Mouse (Mus musculus) stomach, postnatal 0 days (tissue): ENCODE data around the gene Rgp1. TPM values are rescaled to one million over a fixed set of nuclear protein-coding genes. Genes with fewer than 3 reads are reported as not detected.
A peak's percentile ranks its signal among the peaks of the same experiment; 100 is the strongest.
"Not testable (repeated sequence)": the region's sequence is repeated elsewhere in the genome, so short reads cannot be mapped to it uniquely, and the experiment has no call there.

Experiments
- ATAC-seq: fragments of 200-750 bp; cut with Nextera tagmentation; 2 replicates; pipeline ENCODE4 v1.8.0; 2017; ENCODE audit not compliant: low FRiP score, low TSS enrichment
- DNase-seq: peaks from one replicate; pipeline ENCODE4 v3.0.0-alpha.2; 2016; ENCODE audit warnings: low spot score
- H3K27ac ChIP-seq: fragments of 300-500 bp; sonication (generic); replicated peaks from 2 replicates; pipeline ENCODE4 v1.5.1; 2014; ENCODE audit warnings: mild to moderate bottlenecking, control low read depth
- H3K27me3 ChIP-seq: fragments of 300-500 bp; sonication (generic); 2 replicates; pipeline ENCODE4 v1.6.1; 2014; ENCODE audit warnings: low read length; ENCODE audit not compliant: control insufficient read depth, insufficient read depth
- H3K36me3 ChIP-seq: fragments of 300-500 bp; sonication (generic); 2 replicates; pipeline ENCODE4 v1.6.1; 2014; ENCODE audit warnings: low read length, mixed read lengths; ENCODE audit not compliant: control insufficient read depth, insufficient read depth
- H3K4me1 ChIP-seq: fragments of 300-500 bp; sonication (generic); replicated peaks from 2 replicates; pipeline ENCODE4 v1.6.1; 2014; ENCODE audit warnings: antibody characterized with exemption; ENCODE audit not compliant: control insufficient read depth, insufficient read depth
- H3K4me2 ChIP-seq: fragments of 300-500 bp; sonication (generic); replicated peaks from 2 replicates; pipeline ENCODE4 v1.6.1; 2014; ENCODE audit warnings: low read depth, mild to moderate bottlenecking, control low read depth, moderate library complexity
- H3K4me3 ChIP-seq: fragments of 300-500 bp; sonication (generic); 2 replicates; pipeline ENCODE4 v1.5.1; 2014; ENCODE audit warnings: low read depth, low read length, control low read depth
- H3K9ac ChIP-seq: fragments of 300-500 bp; sonication (generic); 2 replicates; pipeline ENCODE4 v1.6.1; 2014; ENCODE audit warnings: mild to moderate bottlenecking, low read length, control low read depth, mixed read lengths
- H3K9me3 ChIP-seq: fragments of 300-500 bp; sonication (generic); 2 replicates; pipeline ENCODE4 v1.6.1; 2016; ENCODE audit warnings: low read length; ENCODE audit not compliant: control insufficient read depth
- CTCF ChIP-seq: IDR thresholded peaks from 2 replicates; pipeline ENCODE4 v1.5.1; 2016; ENCODE audit warnings: antibody characterized with exemption, low read depth, mild to moderate bottlenecking, moderate library complexity
- EP300 ChIP-seq: optimal IDR thresholded peaks from 2 replicates; pipeline ENCODE3; 2016; ENCODE audit warnings: antibody characterized with exemption
- WGBS: fragments of 180-500 bp; shearing (Covaris S2); extraction: QIAGEN DNeasy Blood & Tissue Kit; methylation state at CpG from one replicate; pipeline ENCODE4 v1.1.7; 2014; 5-methylcytosine and 5-hydroxymethylcytosine counted together
- polyA plus RNA-seq: library from polyadenylated mRNA; unstranded; fragments of >200 nt; fragmentation: Nextera tagmentation; extraction: Ambion mirVana; gene quantifications from 2 replicates; pipeline ENCODE4 v1.2.1, GENCODE M21; 2015

The Rgp1 gene
- polyA plus RNA-seq, 1 experiment from 2014 or later, result 13.0 TPM

DNA sequence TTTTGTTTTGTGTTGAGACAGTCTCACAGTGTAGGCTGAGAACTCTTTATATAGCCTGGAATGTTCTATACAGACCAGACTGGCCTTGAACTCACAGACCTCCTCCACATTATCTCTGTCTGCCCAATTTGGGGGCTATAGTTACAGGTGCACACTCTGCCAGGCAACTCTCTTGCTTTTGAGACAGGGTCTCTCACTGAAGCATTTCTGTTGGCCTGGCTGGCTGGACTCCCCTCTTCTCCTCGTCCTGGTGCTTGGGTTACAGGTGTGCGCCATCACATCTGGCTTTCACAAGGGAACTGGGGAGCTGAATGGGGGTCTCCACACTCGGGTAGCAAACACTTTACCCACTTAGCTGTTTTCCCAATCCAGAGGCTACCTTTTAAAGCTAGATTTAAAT is 13.4 kb downstream of the Rgp1 start:
- no peaks in the 10 kb centered on the region for H3K27me3 ChIP-seq
- no peaks in the 10 kb centered on the region for H3K36me3 ChIP-seq
- TF ChIP-seq EP300, result no peak
- no peak for TF ChIP-seq CTCF
- no peaks in the 10 kb centered on the region for H3K9me3 ChIP-seq
- H3K9ac ChIP-seq, result no peak overlapping the region
- no peak overlapping the region for H3K4me2 ChIP-seq
- DNase-seq (no peak), ATAC-seq (no peak)
- WGBS, result 69% methylated on average over 3 of the region's 3 CpGs
- H3K4me1 ChIP-seq, result no peaks in the 10 kb centered on the region
- no peak overlapping the region for H3K4me3 ChIP-seq
- no peak overlapping the region for H3K27ac ChIP-seq

DNA sequence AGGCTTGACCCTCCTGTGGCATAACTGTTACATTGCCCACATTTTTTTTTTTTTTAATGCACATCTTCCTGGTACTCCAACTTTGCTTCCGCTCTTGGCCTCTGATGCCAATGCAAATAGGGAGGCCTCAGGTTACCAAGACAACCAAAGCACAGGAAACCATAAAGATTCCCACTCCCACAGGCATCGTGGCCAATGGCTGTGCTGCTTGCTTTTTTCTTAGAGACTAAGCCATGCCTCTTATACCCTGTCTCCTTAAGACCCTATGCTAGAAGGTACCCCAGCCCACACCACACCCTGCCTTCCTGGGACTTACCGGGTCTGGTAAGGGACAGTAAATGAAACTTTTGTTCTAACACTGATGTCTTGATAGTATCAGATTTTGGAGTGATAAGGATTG is 14.9 kb downstream of the Rgp1 start:
- Histone ChIP-seq H3K9me3 (no peaks in the 10 kb centered on the region), H3K4me1 (no peaks in the 10 kb centered on the region), H3K4me2 (no peak overlapping the region), H3K4me3 (no peak overlapping the region), H3K36me3 (no peaks in the 10 kb centered on the region), H3K27ac (no peak overlapping the region), H3K27me3 (no peaks in the 10 kb centered on the region), H3K9ac (no peak overlapping the region)
- ATAC-seq, result no peak
- peak; percentile 8 for DNase-seq
- 45% methylated on average over 3 of the region's 3 CpGs for WGBS
- TF ChIP-seq CTCF, result no peak
- no peak for TF ChIP-seq EP300

DNA sequence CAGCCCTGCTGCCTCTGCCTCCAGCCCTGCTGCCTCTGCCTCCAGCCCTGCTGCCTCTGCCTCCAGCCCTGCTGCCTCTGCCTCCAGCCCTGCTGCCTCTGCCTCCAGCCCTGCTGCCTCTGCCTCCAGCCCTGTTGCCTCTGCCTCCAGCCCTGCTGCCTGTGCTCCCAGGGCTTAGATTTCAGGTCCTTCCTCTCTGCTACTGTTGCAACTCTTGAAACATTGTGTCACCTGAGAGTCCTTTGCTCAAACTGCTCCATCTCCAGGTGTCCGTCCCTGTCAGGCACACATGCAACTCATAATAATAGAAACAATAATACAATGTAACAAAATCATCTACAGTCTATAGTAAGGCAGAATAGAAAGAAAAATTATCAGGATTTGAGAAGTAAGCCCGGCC is 18.1 kb downstream of the Rgp1 start:
- H3K27me3 ChIP-seq, H3K4me2 ChIP-seq, DNase-seq, H3K36me3 ChIP-seq, H3K27ac ChIP-seq, H3K4me1 ChIP-seq, ATAC-seq, H3K9me3 ChIP-seq, H3K9ac ChIP-seq, H3K4me3 ChIP-seq: not testable (repeated sequence)
- 74% methylated on average over 2 of the region's 2 CpGs for WGBS

DNA sequence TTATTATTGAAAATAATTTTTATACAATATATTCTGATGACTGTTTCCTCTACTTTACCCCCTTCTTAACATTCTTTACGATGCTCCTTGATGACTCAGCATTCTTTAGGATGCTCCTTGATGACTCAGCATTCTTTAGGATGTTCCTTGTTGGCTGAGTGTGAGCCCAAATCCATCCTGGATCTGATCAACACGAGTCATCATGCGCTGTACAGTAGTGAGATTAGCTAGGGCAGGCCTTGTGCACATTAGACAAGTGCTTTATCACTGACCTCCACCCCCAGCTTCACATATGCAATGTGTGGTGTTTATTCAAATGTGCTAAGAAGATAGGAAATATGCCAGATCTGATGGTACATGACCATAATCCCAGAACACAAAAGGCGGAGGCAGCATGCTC is 19.7 kb downstream of the Rgp1 start:
- WGBS, result 72% methylated on average over 4 of the region's 4 CpGs
- Histone ChIP-seq H3K9ac (no peak overlapping the region), H3K27me3 (no peaks in the 10 kb centered on the region), H3K9me3 (no peaks in the 10 kb centered on the region), H3K4me2 (no peak overlapping the region), H3K27ac (no peak overlapping the region), H3K36me3 (no peaks in the 10 kb centered on the region), H3K4me1 (no peaks in the 10 kb centered on the region), H3K4me3 (no peak overlapping the region)
- no peak for DNase-seq
- no peak for TF ChIP-seq EP300
- no peak for TF ChIP-seq CTCF
- ATAC-seq, result no peak

DNA sequence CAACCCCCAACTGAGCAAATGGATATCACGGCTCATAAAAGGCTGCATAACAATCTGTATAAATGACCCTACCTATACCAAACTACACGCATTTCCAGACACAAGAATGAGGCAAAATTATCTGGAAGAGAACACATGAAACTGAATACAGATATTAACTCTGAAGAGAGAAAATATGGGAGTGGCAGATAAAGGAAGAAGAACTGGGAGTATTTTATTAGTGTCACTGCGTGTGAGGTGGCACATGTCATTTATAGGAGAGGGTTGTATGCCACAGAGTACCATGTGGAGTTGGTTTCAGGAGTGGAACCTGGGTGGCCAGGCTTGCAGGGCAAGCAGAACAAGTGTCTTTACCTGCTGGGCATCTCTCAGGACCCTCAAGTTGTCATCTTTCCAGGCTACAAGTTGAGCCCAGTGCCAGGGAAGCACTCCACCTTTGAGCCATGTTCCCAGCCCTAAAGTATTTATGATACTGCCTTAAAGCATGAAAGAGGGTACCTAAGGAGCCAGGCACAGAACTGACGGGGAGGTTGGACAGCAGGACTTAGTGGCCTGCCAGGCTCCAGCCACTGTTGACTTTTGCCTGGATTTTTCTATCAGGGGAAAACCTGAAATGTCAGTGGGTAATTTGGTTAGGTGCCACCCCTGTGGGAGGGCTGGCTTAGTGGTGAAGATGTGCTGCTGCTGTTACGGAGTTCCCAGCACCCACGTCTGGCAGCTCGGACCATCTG is 20.3 kb downstream of the Rgp1 start:
- H3K4me1 ChIP-seq, result no peaks in the 10 kb centered on the region
- no peaks in the 10 kb centered on the region for H3K9me3 ChIP-seq
- no peak overlapping the region for H3K27ac ChIP-seq
- H3K9ac ChIP-seq, result no peak overlapping the region
- H3K4me3 ChIP-seq, result no peak overlapping the region
- no peaks in the 10 kb centered on the region for H3K27me3 ChIP-seq
- TF ChIP-seq CTCF, result no peak
- DNase-seq (no peak), ATAC-seq (no peak)
- no peak overlapping the region for H3K4me2 ChIP-seq
- no peaks in the 10 kb centered on the region for H3K36me3 ChIP-seq
- WGBS, result 71% methylated on average over 7 of the region's 7 CpGs

DNA sequence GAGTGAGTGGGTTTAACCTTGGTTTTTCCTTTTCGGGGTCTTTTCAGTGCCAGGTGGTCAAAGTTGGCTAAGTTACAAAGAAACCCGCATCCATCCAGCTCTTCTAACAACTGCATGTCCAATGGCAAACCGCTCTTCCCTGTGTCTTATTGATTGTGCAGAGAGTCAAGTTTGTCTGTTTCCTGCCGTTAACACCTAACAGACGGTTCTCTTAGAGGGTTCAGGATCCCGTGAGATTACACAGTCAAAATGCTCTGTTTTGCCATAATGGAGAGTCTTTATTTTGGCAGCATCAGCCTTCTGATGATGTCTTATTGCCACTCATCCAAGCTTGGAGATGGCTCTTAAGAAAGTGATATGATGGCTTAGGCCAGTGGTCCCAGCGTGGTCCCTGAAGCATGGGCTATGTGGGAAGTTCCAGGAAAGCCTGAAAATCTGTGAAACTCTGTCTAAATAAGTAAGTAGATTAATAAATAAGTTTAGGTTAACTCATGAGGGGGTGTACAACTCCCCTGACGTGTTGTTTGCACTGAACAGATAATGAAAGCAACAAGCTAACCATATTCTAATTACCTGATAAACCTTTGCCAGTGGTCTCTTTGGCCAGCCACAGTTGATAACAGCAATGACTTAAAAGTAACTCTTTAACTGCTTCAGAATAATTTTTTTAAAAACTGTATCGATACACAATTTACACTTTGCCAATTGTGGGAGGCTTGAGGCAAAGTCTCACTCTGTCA is 21.9 kb downstream of the Rgp1 start:
- no peak for TF ChIP-seq EP300
- TF ChIP-seq CTCF, result no peak
- DNase-seq, result no peak
- no peak overlapping the region for H3K4me2 ChIP-seq
- no peaks in the 10 kb centered on the region for H3K36me3 ChIP-seq
- no peaks in the 10 kb centered on the region for H3K27me3 ChIP-seq
- ATAC-seq, result no peak
- H3K27ac ChIP-seq, result no peak overlapping the region
- no peak overlapping the region for H3K4me3 ChIP-seq
- WGBS, result 72% methylated on average over 9 of the region's 9 CpGs
- H3K9ac ChIP-seq, result no peak overlapping the region
- H3K4me1 ChIP-seq, result no peaks in the 10 kb centered on the region
- no peaks in the 10 kb centered on the region for H3K9me3 ChIP-seq
